Mouse (Mus musculus) liver, postnatal 0 days (tissue): ENCODE results near the gene Shisa7. TPM values are rescaled to one million over a fixed set of nuclear protein-coding genes. Genes with fewer than 3 reads are reported as not detected.
"Not testable (repeated sequence)": the region's sequence is repeated elsewhere in the genome, so short reads cannot be mapped to it uniquely, and the experiment has no call there.

Source experiments
- ATAC-seq: fragments of 200-750 bp; cut with Nextera tagmentation; 2 replicates; pipeline ENCODE4 v1.8.0; 2017; ENCODE audit warnings: mild to moderate bottlenecking, moderate library complexity
- DNase-seq: peaks from one replicate; pipeline ENCODE4 v3.0.0-alpha.2; 2016
- H3K27ac ChIP-seq: fragments of 300-500 bp; sonication (generic); 2 replicates; pipeline ENCODE4 v1.5.1; 2014; ENCODE audit warnings: antibody characterized with exemption, moderate library complexity, mild to moderate bottlenecking, low read depth
- H3K27me3 ChIP-seq: fragments of 300-500 bp; sonication (generic); 2 replicates; pipeline ENCODE4 v1.6.1; 2014; ENCODE audit warnings: low read length, control low read depth, mixed read lengths; ENCODE audit not compliant: insufficient read depth
- H3K36me3 ChIP-seq: fragments of 300-500 bp; sonication (generic); replicated peaks from 2 replicates; pipeline ENCODE4 v1.6.1; 2014; ENCODE audit warnings: mild to moderate bottlenecking, control low read depth, low read length, moderate library complexity, mixed read lengths; ENCODE audit not compliant: insufficient read depth
- H3K4me1 ChIP-seq: fragments of 300-500 bp; sonication (generic); 2 replicates; pipeline ENCODE4 v1.6.1; 2014; ENCODE audit warnings: antibody characterized with exemption, mild to moderate bottlenecking, control low read depth; ENCODE audit not compliant: insufficient read depth
- H3K4me2 ChIP-seq: fragments of 300-500 bp; sonication (generic); 2 replicates; pipeline ENCODE4 v1.6.1; 2014; ENCODE audit warnings: low read depth, mild to moderate bottlenecking, low read length, moderate library complexity, mixed read lengths
- H3K4me3 ChIP-seq: fragments of 300-500 bp; sonication (generic); 2 replicates; pipeline ENCODE4 v1.5.1; 2014; ENCODE audit warnings: low read depth, low read length
- H3K9ac ChIP-seq: fragments of 300-500 bp; sonication (generic); replicated peaks from 2 replicates; pipeline ENCODE4 v1.6.1; 2014; ENCODE audit warnings: mild to moderate bottlenecking, moderate library complexity
- H3K9me3 ChIP-seq: fragments of 300-500 bp; sonication (generic); 2 replicates; pipeline ENCODE4 v1.6.1; 2016; ENCODE audit warnings: mild to moderate bottlenecking, control low read depth, low read length, mixed read lengths
- CTCF ChIP-seq: sonication (generic); IDR thresholded peaks from 2 replicates; pipeline ENCODE4 v1.5.1; 2016; ENCODE audit warnings: antibody characterized with exemption, low read depth
- EP300 ChIP-seq: IDR thresholded peaks from 2 replicates; pipeline ENCODE4 v1.6.1; 2016; ENCODE audit warnings: antibody characterized with exemption, low read depth, mild to moderate bottlenecking
- WGBS: fragments of 180-500 bp; shearing (Covaris S2); extraction: QIAGEN DNeasy Blood & Tissue Kit; methylation state at CpG from one replicate; pipeline ENCODE4 v1.1.7; 2014; ENCODE audit not compliant: insufficient replicate concordance; 5-methylcytosine and 5-hydroxymethylcytosine counted together
- polyA plus RNA-seq: library from polyadenylated mRNA; unstranded; fragments of >200 nt; fragmentation: Nextera tagmentation; extraction: Ambion mirVana; gene quantifications from 2 replicates; pipeline ENCODE4 v1.2.1, GENCODE M21; 2015

The Shisa7 gene
- polyA plus RNA-seq, 1 experiment from 2014 or later, result not detected

DNA sequence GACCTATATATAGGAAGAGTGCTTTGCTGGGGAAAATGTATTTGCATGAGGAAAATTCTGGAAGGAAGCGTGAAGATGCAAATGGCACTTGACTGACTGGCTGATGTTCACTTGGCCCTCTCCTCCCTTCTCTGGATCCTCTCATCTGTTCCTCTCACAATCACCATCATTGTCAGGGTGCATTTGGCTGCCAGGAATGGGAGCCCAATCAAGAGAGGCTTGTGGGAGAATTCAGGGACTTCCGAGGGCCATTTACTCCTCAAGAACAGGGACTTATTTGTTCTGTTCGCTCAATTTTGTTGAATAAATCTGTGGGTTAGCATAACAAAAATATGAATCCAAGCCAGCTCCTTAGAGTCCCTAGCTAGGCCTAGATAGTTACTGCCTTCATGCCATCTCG is 22.8 kb downstream of the Shisa7 start:
- Histone ChIP-seq H3K4me1 (no peaks in the 10 kb centered on the region), H3K27ac (no peak overlapping the region), H3K9me3 (no peaks in the 10 kb centered on the region), H3K27me3 (no peaks in the 10 kb centered on the region), H3K9ac (no peak overlapping the region), H3K36me3 (no peaks in the 10 kb centered on the region), H3K4me2 (no peak overlapping the region), H3K4me3 (no peak overlapping the region)
- no peak for ATAC-seq
- no peak for TF ChIP-seq CTCF
- TF ChIP-seq EP300, result no peak
- no peak for DNase-seq
- WGBS, result 78% methylated on average over 4 of the region's 4 CpGs

DNA sequence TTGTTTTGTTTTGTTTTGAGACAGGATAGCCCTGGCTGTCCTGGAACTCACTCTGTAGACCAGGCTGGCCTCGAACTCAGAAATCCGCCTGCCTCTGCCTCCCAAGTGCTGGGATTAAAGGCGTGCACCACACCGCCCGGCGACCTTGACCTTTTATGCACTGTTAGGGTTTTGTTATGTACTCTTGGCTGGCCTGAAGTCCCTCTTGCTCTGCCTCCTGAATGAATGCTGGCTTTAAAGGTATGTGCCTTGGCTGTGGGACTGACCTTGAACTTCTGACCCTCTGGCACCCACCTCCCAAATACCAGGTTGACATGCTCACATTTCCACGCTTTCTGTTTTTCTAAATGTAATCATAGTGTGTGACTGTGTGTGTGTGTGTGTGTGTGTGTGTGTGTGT is 23.6 kb downstream of the Shisa7 start:
- H3K9ac ChIP-seq, ATAC-seq, H3K9me3 ChIP-seq, H3K27ac ChIP-seq, H3K4me3 ChIP-seq, H3K36me3 ChIP-seq, H3K27me3 ChIP-seq, DNase-seq, H3K4me1 ChIP-seq, H3K4me2 ChIP-seq: not testable (repeated sequence)
- WGBS, result 82% methylated on average over 7 of the region's 7 CpGs

- Histone ChIP-seq H3K27ac (no peak overlapping the region), H3K27me3 (no peaks in the 10 kb centered on the region), H3K9me3 (no peaks in the 10 kb centered on the region), H3K4me1 (peaks cover 6% of the 10 kb centered on the region; the same call in 1 of the 2 replicates), H3K4me2 (no peak overlapping the region), H3K4me3 (no peak overlapping the region), H3K36me3 (no peaks in the 10 kb centered on the region), H3K9ac (no peak overlapping the region)
- TF ChIP-seq CTCF (no peak), EP300 (peak; percentile 60; the same call in 1 of the 2 replicates)
- DNase-seq (no peak), ATAC-seq (no peak)
Observed at GRCm38 (mm10) chr7:4816559-4816958, 27.9 kb downstream of the Shisa7 start.

DNA sequence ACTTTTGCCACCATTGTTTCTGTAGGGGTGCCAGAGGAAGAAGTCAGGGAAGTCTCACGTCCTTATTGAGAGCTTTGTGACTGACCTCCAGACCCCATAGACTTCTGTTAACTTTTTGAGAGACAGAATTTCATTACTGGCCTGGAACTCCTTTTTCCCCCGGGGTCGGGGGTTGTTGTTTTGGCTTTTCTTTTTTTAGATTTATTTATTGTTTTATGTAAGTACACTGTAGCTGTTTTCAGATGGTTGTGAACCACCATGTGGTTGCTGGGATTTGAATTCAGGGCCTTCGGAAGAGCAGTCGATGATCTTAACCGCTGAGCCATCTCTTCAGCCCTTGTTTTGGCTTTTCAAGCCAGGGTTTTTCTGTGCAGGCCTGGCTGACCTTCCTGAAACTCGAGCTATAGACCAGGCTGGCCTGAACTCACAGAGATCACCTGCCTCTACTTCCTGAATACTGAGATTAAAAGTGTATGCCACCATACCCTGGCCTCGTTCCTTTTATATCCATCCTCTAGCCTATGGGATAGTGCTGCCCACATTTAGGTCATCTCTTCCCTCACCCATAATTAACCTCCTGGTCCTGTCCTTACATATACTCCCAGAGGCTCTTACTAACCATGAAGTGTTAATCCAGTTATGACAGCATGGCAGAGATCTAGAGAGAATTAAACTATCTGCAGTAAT is 31.2 kb downstream of the Shisa7 start:
- 15% methylated on average over 8 of the region's 8 CpGs for WGBS
- no peak for TF ChIP-seq EP300
- no peak for TF ChIP-seq CTCF

DNA sequence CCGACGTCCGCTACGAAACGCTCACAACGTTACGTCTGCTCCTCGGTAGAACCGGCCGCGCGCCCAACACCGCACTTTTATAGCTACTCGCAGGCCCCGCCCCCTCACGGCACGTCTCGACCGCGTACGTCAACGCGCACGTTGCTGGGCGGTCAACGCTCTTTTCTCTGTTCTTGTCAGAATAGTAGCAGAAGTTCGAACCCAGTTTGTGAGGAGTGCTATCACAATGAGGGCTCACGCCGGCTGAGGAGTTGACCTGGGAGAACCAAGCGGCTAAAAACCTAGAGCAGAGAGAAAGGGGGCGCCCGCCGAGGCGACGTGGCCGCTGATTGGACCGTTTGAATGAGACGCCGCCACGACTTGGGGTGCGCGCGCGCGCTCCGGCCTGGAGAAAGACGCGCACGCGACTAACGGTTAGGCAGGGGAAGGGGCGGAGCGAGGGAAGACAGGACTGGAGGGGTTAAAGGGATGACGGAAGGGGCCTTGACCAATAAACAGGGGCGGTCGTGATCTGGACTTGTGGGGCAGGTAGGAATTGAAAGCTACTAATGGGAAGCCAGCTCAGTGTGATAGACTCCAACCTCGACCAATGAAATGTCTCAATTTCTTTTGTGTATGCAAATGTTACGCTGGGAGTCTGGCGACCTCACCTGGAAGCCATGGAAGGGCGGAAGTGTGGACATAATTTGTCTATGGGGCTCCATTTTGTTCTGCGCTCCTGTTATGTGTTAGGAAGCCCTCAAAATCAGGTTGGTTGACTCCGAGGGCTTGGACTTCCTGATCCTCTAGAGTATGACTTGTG is 32.0 kb downstream of the Shisa7 start, which contains the start of gene Ube2s:
Ube2s (minus strand) TSS at position 288 of the 802 bp plus-strand sequence.
- H3K4me3 ChIP-seq, result peak within 1 kb of the TSS; percentile 97
- ATAC-seq (peak; percentile 97), DNase-seq (peak; percentile 99)
- H3K27ac ChIP-seq, result peak within 1 kb of the TSS; percentile 98
- H3K9me3 ChIP-seq, result no peaks in the 10 kb centered on the region
- H3K36me3 ChIP-seq, result peaks cover 32% of the 10 kb centered on the region
- TF ChIP-seq CTCF (peak; percentile 57), EP300 (peak; percentile 60)
- WGBS, result 2% methylated on average over 59 of the region's 62 CpGs
- peak within 1 kb of the TSS; percentile 70 for H3K4me2 ChIP-seq
- peaks cover 26% of the 10 kb centered on the region for H3K4me1 ChIP-seq
- H3K9ac ChIP-seq, result peak within 1 kb of the TSS; percentile 99
- no peaks in the 10 kb centered on the region for H3K27me3 ChIP-seq

More for the DNA sequence above, 31.2 kb downstream of the Shisa7 start:
- no peak for ATAC-seq
- Histone ChIP-seq H3K36me3 (peaks cover 28% of the 10 kb centered on the region), H3K4me3 (peak overlapping the region; percentile 97), H3K9me3 (no peaks in the 10 kb centered on the region), H3K27ac (peak overlapping the region; percentile 98), H3K27me3 (no peaks in the 10 kb centered on the region), H3K9ac (peak overlapping the region; percentile 49), H3K4me2 (peak overlapping the region; percentile 70), H3K4me1 (peaks cover 24% of the 10 kb centered on the region)
- DNase-seq, result no peak

GRCm38 (mm10) chr7:4811842-4812302 is 32.6 kb downstream of the Shisa7 start:
- WGBS, result 1% methylated on average over 24 of the region's 36 CpGs
- Histone ChIP-seq H3K4me3 (peak overlapping the region; percentile 97), H3K4me1 (peaks cover 32% of the 10 kb centered on the region), H3K36me3 (peaks cover 39% of the 10 kb centered on the region), H3K4me2 (peak overlapping the region; percentile 70), H3K9me3 (no peaks in the 10 kb centered on the region), H3K27me3 (no peaks in the 10 kb centered on the region), H3K27ac (peak overlapping the region; percentile 98), H3K9ac (peak overlapping the region; percentile 99)
- ATAC-seq (peak; percentile 3), DNase-seq (peak; percentile 60)
- TF ChIP-seq EP300 (no peak), CTCF (no peak)

DNA sequence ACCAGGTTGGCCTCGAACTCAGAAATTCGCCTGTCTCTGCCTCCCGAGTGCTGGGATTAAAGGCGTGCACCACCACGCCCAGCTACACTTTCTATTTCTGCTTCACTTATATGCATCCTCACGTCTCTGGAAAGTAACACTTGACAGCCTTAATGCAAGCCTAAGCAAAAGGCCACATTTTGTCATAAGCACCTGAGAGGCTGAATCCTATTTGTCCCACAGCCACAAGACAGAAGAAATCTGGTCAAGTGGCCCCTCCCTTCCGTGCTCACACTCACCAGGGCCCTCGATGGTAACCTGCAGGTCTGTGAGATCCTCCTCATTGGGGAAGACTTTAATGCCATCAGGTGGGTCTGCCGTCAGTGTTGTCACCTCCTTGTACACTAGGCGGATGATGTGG is 33.4 kb downstream of the Shisa7 start:
- WGBS, result 21% methylated on average over 10 of the region's 10 CpGs
- H3K9ac ChIP-seq, result peak overlapping the region; percentile 99
- H3K4me1 ChIP-seq, result peaks cover 33% of the 10 kb centered on the region
- not testable (repeated sequence) for H3K27me3 ChIP-seq, H3K9me3 ChIP-seq, DNase-seq, ATAC-seq, H3K27ac ChIP-seq
- H3K36me3 ChIP-seq, result peaks cover 46% of the 10 kb centered on the region
- peak overlapping the region; percentile 97 for H3K4me3 ChIP-seq
- peak overlapping the region; percentile 70 for H3K4me2 ChIP-seq
